Comparison of ENCODE assay signal across 12 mouse cellular contexts in genomic region chr5:129297657-129298349, GRCm38 (mm10).
DNase-seq lines count a peak whose midpoint lies in the region; ATAC-seq lines count a peak whose summit lies in the region.
"Had no signal": no experiment of that assay in that cellular context is flagged by ENCODE, and none has a peak within 500 bp of the region (broad histone marks: within the 10 kb centered on the region; RNA-seq: fewer than 3 reads in every experiment).

No protein-coding gene starts in this region.

- DNase-seq in heart, adult 18-20 months = peak; percentile 13 to 42
- no peak for DNase-seq in heart, adult 8-10 months (ENCODE audit: low spot score)
- DNase-seq in midbrain, embryonic 11.5 days (ENCODE audit: low spot score, missing footprints) = peak; percentile 61
- DNase-seq in kidney, adult 9 months = peak; percentile 50
- DNase-seq in retina, postnatal 7 days (ENCODE audit: low read depth, low spot score) = peak; percentile 9
- DNase-seq in urinary bladder, postnatal 25 days (ENCODE audit: low spot score) = no peak
- DNase-seq: gastrocnemius, postnatal 25 days had no signal

- H3K9ac ChIP-seq in midbrain, embryonic 11.5 days (ENCODE audit: low read length) = no peak overlapping the region
- H3K9ac ChIP-seq in midbrain, embryonic 15.5 days = no peak overlapping the region
- H3K9ac ChIP-seq: embryonic facial prominence, embryonic 12.5 days had no signal

- no peaks in the 10 kb centered on the region for H3K36me3 ChIP-seq in midbrain, embryonic 11.5 days (ENCODE audit: control insufficient read depth, insufficient read depth, low read length)
- no peaks in the 10 kb centered on the region for H3K36me3 ChIP-seq in midbrain, embryonic 15.5 days (replicated peaks)
- H3K36me3 ChIP-seq: embryonic facial prominence, embryonic 12.5 days; limb, embryonic 10.5 days had no signal

- ATAC-seq in midbrain, embryonic 11.5 days (ENCODE audit: low FRiP score) = no peak
- ATAC-seq in midbrain, embryonic 15.5 days (replicated peaks) = no peak
- no peak for ATAC-seq in erythroblast, adult 5-6 weeks (replicated peaks; ENCODE audit: low FRiP score, poor library complexity, severe bottlenecking)

- peaks cover 9% of the 10 kb centered on the region for H3K4me1 ChIP-seq in midbrain, embryonic 11.5 days (ENCODE audit: control insufficient read depth, insufficient read depth, low read length)
- peaks cover 4% of the 10 kb centered on the region; the same call in 1 of the 2 replicates for H3K4me1 ChIP-seq in midbrain, embryonic 15.5 days
- H3K4me1 ChIP-seq: embryonic facial prominence, embryonic 12.5 days; megakaryocyte, embryonic 14.5 days had no signal

- H3K27me3 ChIP-seq in midbrain, embryonic 11.5 days (ENCODE audit: control insufficient read depth, insufficient read depth, low read length) = no peaks in the 10 kb centered on the region
- no peaks in the 10 kb centered on the region for H3K27me3 ChIP-seq in midbrain, embryonic 15.5 days (replicated peaks)

- no peak overlapping the region for H3K27ac ChIP-seq in midbrain, embryonic 11.5 days (ENCODE audit: low read depth, low read length)
- no peak overlapping the region for H3K27ac ChIP-seq in midbrain, embryonic 15.5 days
- H3K27ac ChIP-seq: embryonic facial prominence, embryonic 12.5 days had no signal

- 48% methylated on average over 11 of the region's 11 CpGs for WGBS in midbrain, embryonic 11.5 days
- 41% methylated on average over 11 of the region's 11 CpGs for WGBS in midbrain, embryonic 15.5 days

- no peak overlapping the region for H3K4me2 ChIP-seq in midbrain, embryonic 11.5 days
- H3K4me2 ChIP-seq in midbrain, embryonic 15.5 days = no peak overlapping the region
- H3K4me2 ChIP-seq: embryonic facial prominence, embryonic 12.5 days had no signal

- no peak overlapping the region for H3K4me3 ChIP-seq in midbrain, embryonic 11.5 days (ENCODE audit: low read depth, low read length)
- no peak overlapping the region for H3K4me3 ChIP-seq in midbrain, embryonic 15.5 days
- H3K4me3 ChIP-seq: embryonic facial prominence, embryonic 12.5 days; limb, embryonic 10.5 days; megakaryocyte, embryonic 14.5 days had no signal

- H3K9me3 ChIP-seq in midbrain, embryonic 11.5 days (ENCODE audit: control insufficient read depth, low read length) = no peaks in the 10 kb centered on the region
- no peaks in the 10 kb centered on the region for H3K9me3 ChIP-seq in midbrain, embryonic 15.5 days
- H3K9me3 ChIP-seq: embryonic facial prominence, embryonic 12.5 days; limb, embryonic 10.5 days; megakaryocyte, embryonic 14.5 days had no signal

Comparison
In these comparisons a context has a peak if more than half of its experiments do, and no peak if none do; other contexts are left out.
1. DNase-seq: peak in heart, adult 18-20 months (2 of 2), midbrain, embryonic 11.5 days (single experiment), kidney, adult 9 months (single experiment) and retina, postnatal 7 days (single experiment); none in heart, adult 8-10 months (single experiment) and urinary bladder, postnatal 25 days (single experiment).